Mouse (Mus musculus): ENCODE measurements around the gene Nr1d2. TPM values are rescaled to one million over a fixed set of nuclear protein-coding genes. Genes with fewer than 3 reads are reported as not detected.

The Nr1d2 gene
- polyA plus RNA-seq (2017; shearing (Covaris generic)) = 10 to 100 TPM; 39.1 to 48.5 TPM

GRCm38 (mm10) chr14:18238750-18239731 lies at the start of gene Nr1d2:
TSS of gene Nr1d2 (minus strand) at chr14:18239127.

GRCm38 (mm10) chr14:18270529-18271441 lies 31.9 kb upstream of the Nr1d2 start, which contains the start of the genes Nkiras1 and Rpl15:
TSS of gene Nkiras1 (plus strand) at chr14:18271136.
TSS of gene Rpl15 (minus strand) at chr14:18271391.

Other genes with a start within 250 kb of the Nr1d2 start
- gene Nkiras1, start 32.0 kb upstream of the Nr1d2 start, polyA plus RNA-seq (2017; shearing (Covaris generic)) = 10 to 100 TPM; 20.6 to 23.2 TPM
- 100 to 1,000 TPM; 487 to 490 TPM for gene Rpl15, start 32.3 kb upstream of the Nr1d2 start, polyA plus RNA-seq (2017; shearing (Covaris generic))
- 10 to 100 TPM; 85.4 to 97.2 TPM for gene Ube2e1, start 92.7 kb upstream of the Nr1d2 start, polyA plus RNA-seq (2017; shearing (Covaris generic))